Mouse (Mus musculus): Measurements from ENCODE around the gene Dpep3.
"Not testable (repeated sequence)": the region's sequence is repeated elsewhere in the genome, so short reads cannot be mapped to it uniquely, and the experiment has no call there.

Dpep3 gene

DNA sequence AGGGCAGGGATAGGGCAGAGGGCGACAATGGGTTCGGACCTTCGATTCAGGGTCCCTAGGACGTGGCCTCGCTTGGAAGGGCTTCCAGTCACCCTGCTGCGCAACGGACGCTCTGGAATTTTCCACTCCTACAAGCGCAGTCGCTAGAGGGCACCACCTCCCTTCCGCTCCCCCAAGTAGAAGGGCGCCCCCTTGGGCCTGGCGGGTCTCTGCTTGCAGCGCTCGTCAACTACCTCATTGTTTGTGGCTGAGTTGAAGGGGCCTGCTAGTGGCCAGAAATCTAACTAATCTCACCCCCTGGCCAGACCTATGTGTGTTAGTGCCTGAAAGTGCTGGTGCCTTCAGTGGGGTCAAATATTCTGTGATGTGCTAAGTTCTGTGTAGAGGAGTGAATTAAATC, at the start of gene Dpep3:
TSS of gene Dpep3 (minus strand) at position 105 of the 400 bp plus-strand sequence.
- no peak for DNase-seq (ENCODE audit: low spot score in 2 of 2)

GRCm38 (mm10) chr8:106022483-106022882, 43.3 kb upstream of the Dpep3 start:
- peak; percentile 63 to 77 for DNase-seq (ENCODE audit: low spot score in 2 of 2)

- no peak for DNase-seq (ENCODE audit: low spot score in 2 of 2)
Measured at GRCm38 (mm10) chr8:106018039-106018438, 38.8 kb upstream of the Dpep3 start.

GRCm38 (mm10) chr8:106017130-106017529, 37.9 kb upstream of the Dpep3 start:
- DNase-seq (ENCODE audit: low spot score in 2 of 2), result no peak

GRCm38 (mm10) chr8:106016284-106016683, 37.1 kb upstream of the Dpep3 start:
- no peak for DNase-seq (ENCODE audit: low spot score in 2 of 2)

- DNase-seq (ENCODE audit: low spot score in 2 of 2), result not testable (repeated sequence)
Measured at GRCm38 (mm10) chr8:106012203-106012602, 33.0 kb upstream of the Dpep3 start.

DNA sequence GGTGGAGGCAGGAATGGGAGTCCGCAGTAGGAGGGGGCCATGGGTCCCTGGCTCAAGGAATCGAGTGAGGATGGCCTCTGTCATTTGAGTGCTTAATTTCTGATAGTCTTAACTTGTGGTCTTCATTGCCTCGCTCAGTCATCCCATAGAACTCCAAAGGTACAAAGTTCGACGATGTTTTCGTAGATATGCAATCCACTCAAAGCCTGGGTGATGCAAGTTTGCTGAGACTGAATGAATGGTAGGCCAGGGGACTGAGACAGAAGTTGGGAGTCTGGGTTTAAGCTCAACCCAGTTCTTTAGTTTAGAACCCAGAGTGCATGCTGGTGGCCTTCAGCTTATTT, 32.4 kb upstream of the Dpep3 start, which contains the start of gene Ddx28:
TSS of gene Ddx28 (minus strand) at position 240 of the 344 bp plus-strand sequence.
- DNase-seq (ENCODE audit: low spot score in 2 of 2), result no peak

DNA sequence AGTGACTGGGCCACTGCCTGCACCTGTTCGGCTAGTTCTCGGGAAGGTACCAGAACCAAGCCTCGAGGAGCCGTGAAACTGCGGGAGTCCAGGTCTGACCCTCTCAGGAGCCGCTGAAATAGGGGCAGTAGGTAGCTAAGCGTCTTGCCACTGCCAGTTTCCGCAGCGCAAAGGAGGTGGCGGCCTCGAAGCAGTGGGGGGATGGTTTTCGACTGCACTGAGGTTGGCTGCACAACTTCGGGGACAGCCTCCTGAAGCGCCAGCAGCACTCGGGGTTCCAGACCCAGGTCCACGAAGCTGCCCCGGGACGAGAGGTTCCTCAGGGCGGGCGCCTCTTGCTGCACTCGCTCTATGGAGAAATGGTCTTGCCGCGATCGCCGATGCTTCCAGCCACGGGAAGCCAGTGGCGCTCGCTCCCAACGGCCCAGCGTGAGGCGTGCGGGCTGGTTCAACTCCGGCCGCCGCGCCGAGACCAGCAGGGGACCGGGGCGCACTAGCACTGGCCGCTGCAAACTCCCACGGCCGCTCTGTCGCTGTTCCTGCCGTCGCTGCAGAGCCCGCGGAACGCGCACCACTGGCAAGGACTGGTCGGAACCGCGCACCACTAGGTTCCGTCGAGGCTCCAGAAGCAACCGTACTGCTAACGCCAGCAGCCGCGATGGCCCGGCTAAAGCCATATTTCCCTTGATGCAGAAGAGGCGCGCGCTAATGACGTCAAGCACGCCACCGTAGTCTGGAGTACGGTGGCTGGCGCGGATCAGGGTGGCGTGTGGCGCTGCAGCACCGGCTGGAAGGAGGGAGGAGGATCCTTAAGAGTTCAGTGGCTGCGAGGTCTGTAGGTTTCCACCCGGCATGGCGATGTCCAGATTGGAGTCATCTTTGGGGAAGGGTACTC, 31.8 kb upstream of the Dpep3 start:
- peak; percentile 91 to 94 for DNase-seq (ENCODE audit: low spot score in 2 of 2)

DNA sequence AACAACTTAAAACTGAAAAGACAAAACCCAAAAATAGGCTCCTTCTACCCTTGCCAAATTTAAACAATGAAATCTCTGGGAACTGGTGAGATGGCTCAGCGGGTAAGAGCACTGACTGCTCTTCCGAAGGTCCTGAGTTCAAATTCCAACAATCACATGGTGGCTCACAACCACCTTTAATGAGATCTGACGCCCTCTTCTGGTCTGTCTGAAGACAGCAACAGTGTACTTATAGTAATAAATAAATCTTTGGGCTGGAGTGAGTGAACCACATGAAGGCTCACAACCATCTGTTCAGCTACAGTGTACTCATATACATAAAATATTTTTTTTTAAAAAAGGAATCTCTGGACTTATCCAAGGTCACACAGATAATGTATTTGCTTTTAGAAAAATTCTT, 28.7 kb upstream of the Dpep3 start:
- not testable (repeated sequence) for DNase-seq (ENCODE audit: low spot score in 2 of 2)

- DNase-seq (ENCODE audit: low spot score in 2 of 2), result no peak
Measured at GRCm38 (mm10) chr8:106007135-106007534, 27.9 kb upstream of the Dpep3 start.

DNA sequence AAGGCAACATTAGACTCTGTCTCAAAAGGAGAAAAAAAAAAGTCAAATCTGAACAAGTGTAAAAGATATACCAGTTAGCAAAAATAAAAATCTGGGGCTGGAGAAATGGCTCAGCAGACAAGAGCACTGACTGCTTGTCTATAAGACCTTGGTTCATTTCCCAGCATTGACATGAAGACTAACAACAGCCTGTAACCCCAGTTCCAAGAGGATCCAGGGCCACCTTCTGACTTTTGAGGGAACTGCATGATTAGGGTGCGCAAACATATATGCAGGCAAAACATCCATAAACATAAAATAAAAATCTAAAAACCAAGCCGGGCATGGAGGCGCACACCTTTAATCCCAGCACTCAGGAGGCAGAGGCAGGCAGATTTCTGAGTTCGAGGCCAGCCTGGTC, 27.2 kb upstream of the Dpep3 start:
- no peak for DNase-seq (ENCODE audit: low spot score in 2 of 2)

DNA sequence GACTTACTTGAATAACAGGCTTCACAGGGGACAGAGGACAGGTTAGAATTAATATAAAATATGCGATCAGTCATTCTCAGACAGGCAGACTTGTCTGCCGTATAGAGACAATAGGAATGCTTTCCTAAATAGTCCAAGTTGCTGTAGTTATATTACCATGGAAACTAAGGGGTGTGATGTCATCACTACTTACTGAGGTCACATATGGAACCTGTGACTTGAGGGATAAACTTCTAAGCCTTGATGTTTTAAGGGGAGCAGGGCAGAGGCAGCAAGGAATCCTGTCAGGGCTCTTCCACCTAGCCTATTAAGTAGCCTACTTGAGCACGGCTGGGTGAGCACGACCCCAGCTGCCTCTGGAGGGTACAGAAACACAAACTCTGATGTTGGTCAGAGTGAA, 26.6 kb upstream of the Dpep3 start, which contains the start of gene Dpep2nb:
TSS of gene Dpep2nb (minus strand) at position 101 of the 400 bp plus-strand sequence.
- DNase-seq (ENCODE audit: low spot score in 2 of 2), result no peak

- no peak for DNase-seq (ENCODE audit: low spot score in 2 of 2)
Measured at GRCm38 (mm10) chr8:106004538-106005207, 25.4 kb upstream of the Dpep3 start.

DNA sequence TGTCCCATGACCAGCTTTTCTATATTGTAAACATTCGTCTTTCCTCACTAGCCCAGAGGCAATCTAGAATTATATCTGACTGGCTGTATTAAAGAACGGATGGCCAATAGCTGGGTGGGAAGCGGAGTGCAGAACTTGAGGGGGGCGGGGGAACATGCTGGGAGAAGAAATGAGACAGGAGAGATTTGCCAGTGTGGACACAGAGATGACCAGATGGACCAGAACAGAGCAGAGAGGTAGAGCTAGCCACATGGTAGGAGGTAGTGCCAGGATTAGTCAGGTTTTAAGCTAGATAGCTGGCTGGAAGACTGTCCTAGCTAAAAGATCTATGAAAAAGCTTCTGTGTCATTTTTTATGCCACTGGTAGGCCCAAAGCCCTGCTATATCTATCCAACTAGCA, 22.7 kb upstream of the Dpep3 start:
- DNase-seq (ENCODE audit: low spot score in 2 of 2), result no peak

GRCm38 (mm10) chr8:105998971-105999370, 19.7 kb upstream of the Dpep3 start:
- no peak for DNase-seq (ENCODE audit: low spot score in 2 of 2)

- DNase-seq (ENCODE audit: low spot score in 2 of 2), result no peak
Measured at GRCm38 (mm10) chr8:105996359-105996758, 17.1 kb upstream of the Dpep3 start.

DNA sequence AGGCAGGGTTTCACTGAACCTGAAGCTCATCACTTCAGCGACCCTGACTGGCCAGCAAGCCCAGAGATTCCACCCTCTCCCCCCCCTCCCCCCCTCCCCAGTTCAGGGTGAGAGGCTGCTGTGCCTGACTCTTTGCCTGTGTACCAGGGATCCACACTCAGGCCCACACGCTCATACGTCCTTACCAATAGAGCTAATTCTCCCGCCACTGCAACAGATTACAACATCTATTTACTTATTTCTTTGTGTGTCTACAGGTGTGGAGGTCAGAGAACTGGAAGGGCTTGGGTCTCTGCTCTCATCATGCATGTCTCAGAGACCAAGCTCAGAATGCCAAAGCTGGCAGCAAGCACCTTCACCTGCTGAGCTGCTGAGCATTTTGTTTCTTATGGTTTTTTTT, 14.0 kb upstream of the Dpep3 start:
- no peak for DNase-seq (ENCODE audit: low spot score in 2 of 2)

DNA sequence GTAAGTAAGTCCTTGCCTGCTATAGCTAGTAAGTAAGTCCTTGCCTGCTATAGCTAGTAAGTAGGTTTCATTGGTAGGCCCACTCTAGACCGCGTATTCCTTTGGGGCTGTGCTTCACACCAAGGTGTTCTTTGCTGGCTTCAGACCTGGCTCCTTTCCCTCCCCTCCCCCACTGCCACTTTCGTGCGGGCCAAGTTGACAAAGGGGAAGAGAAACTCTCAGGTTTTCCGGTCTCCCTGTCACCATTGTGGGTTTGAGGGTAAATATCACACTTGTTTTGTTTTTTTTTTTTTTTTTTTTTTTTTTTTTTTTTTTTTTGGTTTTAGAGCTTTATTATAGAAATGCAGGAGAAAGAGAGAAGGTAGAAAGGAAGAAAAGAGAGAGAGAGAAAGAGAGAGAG, 13.3 kb upstream of the Dpep3 start:
- DNase-seq (ENCODE audit: low spot score in 2 of 2), result no peak

GRCm38 (mm10) chr8:105991546-105991945, 12.3 kb upstream of the Dpep3 start:
- DNase-seq (ENCODE audit: low spot score in 2 of 2), result no peak

DNA sequence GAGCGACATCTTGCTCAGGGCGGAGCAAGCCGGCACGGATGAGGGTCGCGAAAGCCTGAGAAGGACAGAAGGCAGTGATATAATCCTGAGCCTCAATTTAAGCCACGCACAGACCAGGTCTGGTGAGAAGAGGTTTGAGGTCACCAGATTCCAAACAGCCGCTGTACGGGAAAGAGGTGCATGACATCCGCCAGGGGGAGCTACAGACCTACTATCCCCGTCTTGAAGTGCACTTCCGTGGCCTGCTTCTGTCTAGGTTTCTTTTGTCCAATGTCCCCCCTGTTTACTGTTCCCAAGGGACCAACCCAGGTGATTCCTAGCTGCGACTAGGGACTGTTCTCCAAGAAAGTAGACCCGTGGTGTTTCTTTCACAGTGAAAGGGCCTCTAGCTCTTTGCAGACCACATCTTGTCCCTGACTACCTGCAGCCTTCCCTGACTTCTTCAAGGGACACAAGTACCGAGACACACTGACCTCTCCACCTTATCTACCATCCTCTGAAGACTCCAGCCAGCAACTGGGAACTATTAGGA, 11.7 kb upstream of the Dpep3 start, which contains the start of gene Dus2:
TSS of gene Dus2 (plus strand) at position 482 of the 532 bp plus-strand sequence.
- DNase-seq (ENCODE audit: low spot score in 2 of 2), result peak; percentile 40 to 53

- no peak for DNase-seq (ENCODE audit: low spot score in 2 of 2)
Measured at GRCm38 (mm10) chr8:105988546-105988945, 9.3 kb upstream of the Dpep3 start.

- not testable (repeated sequence) for DNase-seq (ENCODE audit: low spot score in 2 of 2)
Measured at GRCm38 (mm10) chr8:105983406-105983805, 4.2 kb upstream of the Dpep3 start.

DNA sequence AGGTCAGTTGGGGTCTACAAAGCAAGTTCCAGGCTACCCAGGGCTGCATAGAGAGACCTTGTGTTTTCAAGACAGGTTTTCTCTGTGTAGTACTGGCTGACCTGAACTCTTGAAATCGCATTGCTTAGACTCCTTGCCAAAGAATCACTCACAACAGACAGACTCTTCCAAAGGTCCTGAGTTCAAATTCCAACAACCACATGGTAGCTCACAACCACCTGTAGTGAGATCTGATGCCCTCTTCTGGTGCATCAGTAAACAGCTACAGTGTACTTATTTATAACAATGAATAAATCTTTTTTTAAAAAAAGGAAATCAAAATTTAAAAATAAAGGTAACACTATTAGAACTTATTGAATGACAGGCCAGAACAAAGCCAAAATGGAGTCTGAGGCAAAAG, 1.9 kb upstream of the Dpep3 start:
- no peak for DNase-seq (ENCODE audit: low spot score in 2 of 2)

Measured in frontal cortex, postnatal 25 days (tissue).